Mouse (Mus musculus) forebrain, embryonic 11.5 days (tissue): ENCODE results near the gene Prkra. TPM values are rescaled to one million over a fixed set of nuclear protein-coding genes. Genes with fewer than 3 reads are reported as not detected.

Source experiments
- ATAC-seq: fragments of 200-750 bp; cut with Nextera tagmentation; replicated peaks from 2 replicates; pipeline ENCODE4 v1.8.0; 2017; ENCODE audit warnings: moderate TSS enrichment; ENCODE audit not compliant: low FRiP score
- DNase-seq: peaks from one replicate; pipeline ENCODE4 v3.0.0-alpha.2; 2017; ENCODE audit warnings: low spot score
- H3K27ac ChIP-seq: fragments of 300-500 bp; sonication (generic); 2 replicates; pipeline ENCODE4 v1.5.1; 2014; ENCODE audit warnings: low read depth, low read length
- H3K27me3 ChIP-seq: fragments of 300-500 bp; sonication (generic); 2 replicates; pipeline ENCODE4 v1.6.1; 2014; ENCODE audit warnings: mild to moderate bottlenecking, low read length, mixed read lengths; ENCODE audit not compliant: control insufficient read depth, insufficient read depth
- H3K36me3 ChIP-seq: fragments of 300-500 bp; sonication (generic); 2 replicates; pipeline ENCODE4 v1.6.1; 2014; ENCODE audit warnings: mild to moderate bottlenecking, low read length, moderate library complexity, mixed read lengths; ENCODE audit not compliant: control insufficient read depth, insufficient read depth
- H3K4me1 ChIP-seq: fragments of 300-500 bp; sonication (generic); replicated peaks from 2 replicates; pipeline ENCODE4 v1.6.1; 2014; ENCODE audit warnings: low read length, mixed read lengths; ENCODE audit not compliant: control insufficient read depth, insufficient read depth
- H3K4me2 ChIP-seq: fragments of 300-500 bp; sonication (generic); 2 replicates; pipeline ENCODE4 v1.6.1; 2014; ENCODE audit warnings: low read depth, mild to moderate bottlenecking, low read length, moderate library complexity, mixed read lengths; ENCODE audit not compliant: severe bottlenecking
- H3K4me3 ChIP-seq: fragments of 300-500 bp; sonication (generic); 2 replicates; pipeline ENCODE4 v1.5.1; 2014; ENCODE audit warnings: low read depth, low read length
- H3K9ac ChIP-seq: fragments of 300-500 bp; sonication (generic); 2 replicates; pipeline ENCODE4 v1.6.1; 2014; ENCODE audit warnings: low read length
- H3K9me3 ChIP-seq: fragments of 300-500 bp; sonication (generic); 2 replicates; pipeline ENCODE4 v1.6.1; 2016; ENCODE audit warnings: low read length, mixed read lengths; ENCODE audit not compliant: control insufficient read depth
- WGBS: fragments of 180-500 bp; shearing (Covaris S2); extraction: QIAGEN DNeasy Blood & Tissue Kit; methylation state at CpG from one replicate; pipeline ENCODE4 v1.1.7; 2014; 5-methylcytosine and 5-hydroxymethylcytosine counted together
- polyA plus RNA-seq: library from polyadenylated mRNA; unstranded; fragments of >200 nt; fragmentation: Nextera tagmentation; extraction: Ambion mirVana; gene quantifications from 2 replicates; pipeline ENCODE4 v1.2.1, GENCODE M21; 2014

Prkra gene
- polyA plus RNA-seq, 1 experiment from 2014 or later, result 98.3 TPM

DNA sequence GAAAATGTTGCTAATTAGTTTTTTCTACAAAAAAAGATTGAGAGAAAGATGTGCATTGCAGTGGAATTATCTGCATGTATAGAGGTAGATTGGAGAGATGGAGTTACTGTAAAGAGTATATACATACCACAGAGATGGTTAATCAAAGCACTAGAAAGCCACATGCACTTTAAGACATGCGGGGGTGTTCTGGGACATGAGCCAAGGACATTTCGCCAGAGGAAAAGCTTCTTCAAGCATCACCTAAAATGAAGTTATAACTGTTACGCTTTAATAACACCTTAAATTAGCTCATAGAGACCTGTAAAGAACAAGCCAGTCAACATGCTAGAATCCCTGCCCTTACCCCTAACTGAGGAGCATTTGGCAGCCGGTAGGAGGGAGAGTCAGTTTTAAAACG lies 19.4 kb upstream of the Prkra start:
- no peaks in the 10 kb centered on the region for H3K9me3 ChIP-seq
- no peak overlapping the region for H3K9ac ChIP-seq
- ATAC-seq, result no peak
- H3K36me3 ChIP-seq, result no peaks in the 10 kb centered on the region; the same call in 1 of the 2 replicates
- H3K4me3 ChIP-seq, result no peak overlapping the region
- no peaks in the 10 kb centered on the region for H3K4me1 ChIP-seq
- no peak overlapping the region for H3K27ac ChIP-seq
- no peak for DNase-seq
- H3K4me2 ChIP-seq, result no peak overlapping the region
- 85% methylated on average over 5 of the region's 5 CpGs for WGBS
- H3K27me3 ChIP-seq, result no peaks in the 10 kb centered on the region

DNA sequence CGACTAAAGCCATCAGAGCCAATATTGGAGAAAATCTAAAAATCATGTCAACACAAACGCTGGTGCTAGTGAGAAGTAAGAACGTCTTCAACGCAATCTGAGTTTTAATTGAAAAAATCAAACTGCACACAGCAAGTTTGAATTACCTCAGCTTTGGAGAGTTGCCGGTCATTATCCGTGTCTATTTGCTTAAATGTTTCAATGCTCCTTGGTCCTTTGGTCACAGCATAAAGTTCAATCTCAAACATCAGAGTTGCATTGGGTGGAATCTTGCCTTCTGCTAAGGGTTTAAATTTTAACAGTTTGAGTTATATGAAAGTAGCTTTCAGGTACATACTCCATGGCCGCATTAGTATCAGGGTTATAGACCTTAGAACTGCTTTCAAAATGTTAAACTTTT lies 17.7 kb upstream of the Prkra start:
- WGBS, result 95% methylated on average over 7 of the region's 7 CpGs
- no peak overlapping the region for H3K9ac ChIP-seq
- ATAC-seq, result no peak

GRCm38 (mm10) chr2:76659419-76659818 lies 11.6 kb upstream of the Prkra start:
- Histone ChIP-seq H3K9me3 (no peaks in the 10 kb centered on the region), H3K27me3 (no peaks in the 10 kb centered on the region), H3K27ac (no peak overlapping the region), H3K4me2 (no peak overlapping the region), H3K4me1 (no peaks in the 10 kb centered on the region), H3K4me3 (no peak overlapping the region), H3K9ac (no peak overlapping the region), H3K36me3 (no peaks in the 10 kb centered on the region; the same call in 1 of the 2 replicates)
- no peak for DNase-seq
- 58% methylated on average over 7 of the region's 8 CpGs for WGBS
- no peak for ATAC-seq

More for the DNA sequence above, 17.7 kb upstream of the Prkra start:
- no peak overlapping the region for H3K4me2 ChIP-seq
- no peaks in the 10 kb centered on the region for H3K27me3 ChIP-seq
- H3K4me1 ChIP-seq, result no peaks in the 10 kb centered on the region
- H3K36me3 ChIP-seq, result no peaks in the 10 kb centered on the region; the same call in 1 of the 2 replicates
- no peak overlapping the region for H3K27ac ChIP-seq
- H3K9me3 ChIP-seq, result no peaks in the 10 kb centered on the region
- no peak for DNase-seq
- no peak overlapping the region for H3K4me3 ChIP-seq

DNA sequence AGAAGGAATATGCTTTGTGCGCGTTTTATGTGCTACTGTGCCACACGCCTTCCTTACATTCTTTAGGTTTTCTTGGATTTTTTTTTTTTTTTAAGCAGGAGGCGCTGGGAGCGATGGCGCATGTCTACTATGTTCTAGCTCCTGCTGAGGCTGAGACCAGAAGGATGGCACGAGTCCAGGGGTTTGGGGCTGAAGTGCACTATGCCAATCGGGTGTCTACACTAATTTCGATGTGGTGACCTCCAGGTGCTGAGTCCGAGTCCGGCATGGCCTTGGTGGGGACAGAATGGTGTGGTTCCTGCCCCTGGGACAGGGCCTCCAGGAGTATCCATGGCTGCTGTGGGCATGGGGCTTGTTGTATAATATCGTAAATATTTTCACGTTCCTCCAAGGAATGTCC lies 10.7 kb upstream of the Prkra start:
- Histone ChIP-seq H3K4me2 (no peak overlapping the region), H3K4me3 (no peak overlapping the region), H3K9ac (no peak overlapping the region), H3K4me1 (no peaks in the 10 kb centered on the region), H3K36me3 (no peaks in the 10 kb centered on the region; the same call in 1 of the 2 replicates), H3K27me3 (no peaks in the 10 kb centered on the region), H3K9me3 (no peaks in the 10 kb centered on the region), H3K27ac (no peak overlapping the region)
- ATAC-seq (no peak), DNase-seq (no peak)
- 82% methylated on average over 13 of the region's 13 CpGs for WGBS

- Histone ChIP-seq H3K36me3 (no peaks in the 10 kb centered on the region), H3K4me1 (no peaks in the 10 kb centered on the region), H3K4me3 (no peak overlapping the region), H3K27me3 (no peaks in the 10 kb centered on the region), H3K4me2 (no peak overlapping the region), H3K27ac (no peak overlapping the region), H3K9ac (no peak overlapping the region), H3K9me3 (no peaks in the 10 kb centered on the region)
- DNase-seq (no peak), ATAC-seq (no peak)
- WGBS, result 20% methylated on average over 1 of the region's 1 CpGs
These were observed 8.2 kb upstream of the Prkra start for GRCm38 (mm10) chr2:76655982-76656381.

- WGBS, result 81% methylated on average over 3 of the region's 3 CpGs
- no peak overlapping the region for H3K4me2 ChIP-seq
These were observed 7.6 kb upstream of the Prkra start for GRCm38 (mm10) chr2:76655444-76655843.

GRCm38 (mm10) chr2:76654646-76655045 lies 6.8 kb upstream of the Prkra start:
- Histone ChIP-seq H3K27me3 (no peaks in the 10 kb centered on the region), H3K4me3 (no peak overlapping the region), H3K9ac (no peak overlapping the region), H3K36me3 (no peaks in the 10 kb centered on the region), H3K27ac (no peak overlapping the region), H3K9me3 (no peaks in the 10 kb centered on the region), H3K4me1 (no peaks in the 10 kb centered on the region), H3K4me2 (no peak overlapping the region)
- ATAC-seq, result no peak
- 76% methylated on average over 5 of the region's 5 CpGs for WGBS
- no peak for DNase-seq

More at GRCm38 (mm10) chr2:76655444-76655843, 7.6 kb upstream of the Prkra start:
- Histone ChIP-seq H3K4me3 (no peak overlapping the region), H3K27me3 (no peaks in the 10 kb centered on the region), H3K27ac (no peak overlapping the region), H3K9me3 (no peaks in the 10 kb centered on the region), H3K4me1 (no peaks in the 10 kb centered on the region), H3K36me3 (no peaks in the 10 kb centered on the region), H3K9ac (no peak overlapping the region)
- ATAC-seq (no peak), DNase-seq (no peak)

DNA sequence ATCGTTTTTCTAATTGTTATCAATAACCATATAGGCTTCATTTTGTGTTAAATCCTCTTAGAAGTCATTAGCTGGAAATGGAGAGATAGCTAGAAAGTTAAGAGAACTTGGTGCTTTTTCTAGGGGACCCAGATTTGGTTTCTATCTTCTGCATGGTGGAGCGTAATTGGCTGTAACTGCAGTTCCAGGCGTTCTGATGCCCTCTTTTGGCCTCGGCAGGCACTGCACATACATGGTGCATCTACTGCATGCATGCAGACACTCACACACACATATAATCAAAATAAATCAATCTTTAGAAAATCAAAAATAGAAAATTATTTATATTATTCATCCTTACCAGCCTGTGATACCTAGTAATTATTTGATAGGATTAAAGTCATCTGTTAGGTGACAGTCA lies 5.3 kb upstream of the Prkra start:
- Histone ChIP-seq H3K4me3 (no peak overlapping the region), H3K27ac (no peak overlapping the region), H3K4me2 (no peak overlapping the region), H3K9me3 (no peaks in the 10 kb centered on the region), H3K27me3 (no peaks in the 10 kb centered on the region), H3K4me1 (peaks cover 2% of the 10 kb centered on the region; the same call in 1 of the 2 replicates), H3K36me3 (no peaks in the 10 kb centered on the region), H3K9ac (no peak overlapping the region)
- 90% methylated on average over 4 of the region's 4 CpGs for WGBS
- no peak for ATAC-seq
- DNase-seq, result no peak

GRCm38 (mm10) chr2:76648666-76649141 lies 889 bp upstream of the Prkra start:
- Histone ChIP-seq H3K4me2 (peak overlapping the region; percentile 59), H3K9ac (peak overlapping the region; percentile 74), H3K4me1 (peaks cover 2% of the 10 kb centered on the region; the same call in 1 of the 2 replicates), H3K36me3 (no peaks in the 10 kb centered on the region), H3K9me3 (no peaks in the 10 kb centered on the region), H3K27ac (peak overlapping the region; percentile 94), H3K4me3 (peak overlapping the region; percentile 65), H3K27me3 (no peaks in the 10 kb centered on the region)
- peak; percentile 50 for ATAC-seq
- WGBS, result 28% methylated on average over 13 of the region's 13 CpGs
- no peak for DNase-seq
